Mouse (Mus musculus): ENCODE measurements around the gene Pidd1. TPM values are rescaled to one million over a fixed set of nuclear protein-coding genes. Genes with fewer than 3 reads are reported as not detected.

The Pidd1 gene
- 10.3 and 12.3 TPM in 2 replicates for polyA plus RNA-seq (2012; rRNA removed)

DNA sequence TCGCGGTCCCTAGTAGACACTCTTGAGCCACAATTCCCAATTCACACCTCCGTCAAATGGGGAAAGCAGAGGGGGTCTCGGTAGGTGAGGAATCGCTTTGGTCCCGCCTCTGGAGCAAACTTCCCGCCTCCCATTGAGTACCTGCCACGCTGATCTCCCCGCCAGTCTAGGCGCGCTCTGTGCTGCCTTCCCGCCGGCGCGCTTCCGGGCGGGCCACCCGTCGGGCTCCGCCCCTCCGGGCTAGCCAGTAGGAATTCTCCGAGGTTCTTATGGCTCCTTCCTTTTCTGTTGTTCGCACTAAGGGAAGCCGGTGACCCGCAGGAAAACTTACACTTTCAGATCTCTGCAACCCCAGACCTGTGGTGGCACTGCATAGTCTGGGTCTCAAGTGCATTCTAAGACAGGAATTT is at the start of gene Pidd1:
Gene Pidd1, minus strand, starts transcription at position 198 of the 410 bp plus-strand sequence.
- no peak for DNase-seq (ENCODE audit: low read depth)

DNA sequence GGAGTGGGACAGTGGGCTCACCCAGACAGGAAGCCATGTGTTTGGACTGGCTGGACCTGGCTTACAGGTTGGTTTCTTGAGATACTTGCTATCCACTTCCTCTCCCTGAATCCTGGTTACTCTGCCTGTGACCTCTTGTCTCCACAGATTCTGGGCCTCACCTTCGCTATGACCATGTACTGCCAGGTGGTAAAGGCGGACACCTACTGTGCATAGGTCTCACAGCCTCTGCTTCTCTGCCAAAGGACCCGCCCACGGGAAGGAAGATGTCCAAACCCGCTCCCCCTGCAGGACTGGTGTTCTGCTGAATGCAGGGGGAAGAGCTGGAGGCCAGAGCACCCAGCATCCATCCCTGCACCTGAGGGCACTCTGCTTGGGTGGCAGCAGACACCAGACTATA is 48.9 kb upstream of the Pidd1 start:
- no peak for DNase-seq (ENCODE audit: low read depth)

DNA sequence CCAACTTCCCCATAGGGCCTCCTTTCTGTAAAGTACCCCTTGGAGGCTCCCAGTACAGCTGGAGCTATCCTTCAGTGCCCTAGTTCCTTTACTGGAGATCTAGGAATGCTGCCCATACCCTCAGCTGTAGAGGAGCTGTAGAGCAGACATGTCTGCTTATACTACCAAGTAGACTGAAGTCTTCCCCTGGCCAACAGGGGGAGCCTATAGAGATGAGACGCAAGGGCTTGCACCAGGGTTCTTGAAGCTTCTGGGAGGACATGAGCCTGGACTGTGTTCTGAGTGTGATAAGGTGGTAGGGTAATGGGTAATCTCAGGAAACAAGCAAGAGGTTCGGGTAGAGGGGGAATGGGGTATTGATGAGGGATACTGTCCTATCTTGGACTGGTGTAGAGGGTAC is 47.3 kb upstream of the Pidd1 start:
- DNase-seq (ENCODE audit: low read depth), result no peak

DNA sequence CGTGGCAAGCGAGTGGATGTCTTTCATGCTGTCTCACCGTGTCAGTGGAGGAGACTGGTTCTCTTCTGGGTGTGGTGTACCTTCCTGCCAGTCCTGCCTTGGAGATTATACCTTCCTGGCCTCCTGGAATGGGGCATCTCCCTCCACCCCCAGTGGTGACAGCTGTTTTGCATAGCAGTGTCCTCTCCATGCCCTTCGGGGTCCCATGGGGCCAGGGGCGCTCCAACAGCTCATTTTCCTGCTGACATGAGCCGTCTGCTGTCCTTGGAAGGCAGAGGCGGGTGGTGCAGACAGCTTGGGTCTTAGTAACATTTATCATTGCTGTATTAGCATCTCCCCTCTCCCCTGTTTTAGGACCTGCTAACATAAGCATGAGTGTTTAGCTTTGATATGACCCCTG is 43.3 kb upstream of the Pidd1 start:
- no peak for DNase-seq (ENCODE audit: low read depth)

DNA sequence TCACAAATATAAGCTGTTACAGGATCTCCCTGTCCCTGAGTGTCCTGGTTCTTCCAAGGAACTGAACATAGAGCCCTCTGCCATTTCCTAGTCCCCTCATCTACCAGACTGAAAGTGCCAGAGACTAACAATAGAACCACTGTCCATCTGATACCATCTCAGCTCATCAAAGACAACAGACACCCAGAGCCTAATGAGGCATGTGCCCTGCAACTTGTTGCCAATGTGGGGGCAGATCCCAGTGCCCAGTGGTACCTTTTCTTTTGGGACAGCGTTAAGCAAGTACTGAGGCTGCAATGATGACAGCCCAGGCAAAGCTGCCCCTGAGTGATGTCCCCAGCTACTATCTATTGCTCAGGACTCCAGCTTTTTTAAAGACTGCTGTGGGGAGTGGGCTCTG is 42.4 kb upstream of the Pidd1 start:
- DNase-seq (ENCODE audit: low read depth), result no peak

DNA sequence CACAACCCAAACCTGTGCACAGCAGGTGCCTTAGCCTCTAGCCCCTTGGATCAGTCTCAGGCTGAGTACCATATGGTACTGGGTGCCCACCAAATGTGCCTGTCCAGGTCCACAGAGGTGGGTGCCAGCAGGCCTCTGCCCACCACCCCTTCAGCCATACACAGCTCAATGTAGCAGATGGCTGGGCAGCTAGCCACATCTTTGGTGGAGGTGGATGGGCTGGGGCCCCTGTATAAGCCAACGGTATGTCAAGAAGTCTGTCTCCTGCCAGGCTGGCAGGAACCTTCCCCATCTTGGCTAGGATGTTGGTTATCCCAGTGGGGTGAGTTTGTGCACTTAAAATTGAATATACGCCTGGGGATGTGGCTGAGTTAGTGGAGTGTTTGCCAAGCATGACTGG is 41.8 kb upstream of the Pidd1 start:
- no peak for DNase-seq (ENCODE audit: low read depth)

DNA sequence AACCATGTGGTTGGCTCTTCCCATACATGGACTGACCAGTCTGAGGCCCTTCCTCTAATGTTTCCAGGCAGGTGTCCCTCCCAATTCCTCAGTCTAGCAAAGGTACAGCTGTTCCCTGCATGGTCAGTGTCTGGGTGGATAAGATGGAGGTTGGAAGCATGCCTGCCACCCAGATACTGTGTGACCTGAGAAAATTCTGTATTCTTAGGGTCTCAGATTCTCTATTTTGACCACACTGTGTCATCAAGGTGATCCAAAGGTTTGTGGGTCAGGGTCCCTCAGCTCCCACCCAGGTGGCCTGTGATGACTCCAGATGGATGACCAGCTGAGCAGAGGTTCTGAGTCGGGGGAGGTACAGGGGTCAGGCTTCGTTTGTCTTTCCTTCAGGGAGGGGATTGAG is 41.4 kb upstream of the Pidd1 start:
- no peak for DNase-seq (ENCODE audit: low read depth)

DNA sequence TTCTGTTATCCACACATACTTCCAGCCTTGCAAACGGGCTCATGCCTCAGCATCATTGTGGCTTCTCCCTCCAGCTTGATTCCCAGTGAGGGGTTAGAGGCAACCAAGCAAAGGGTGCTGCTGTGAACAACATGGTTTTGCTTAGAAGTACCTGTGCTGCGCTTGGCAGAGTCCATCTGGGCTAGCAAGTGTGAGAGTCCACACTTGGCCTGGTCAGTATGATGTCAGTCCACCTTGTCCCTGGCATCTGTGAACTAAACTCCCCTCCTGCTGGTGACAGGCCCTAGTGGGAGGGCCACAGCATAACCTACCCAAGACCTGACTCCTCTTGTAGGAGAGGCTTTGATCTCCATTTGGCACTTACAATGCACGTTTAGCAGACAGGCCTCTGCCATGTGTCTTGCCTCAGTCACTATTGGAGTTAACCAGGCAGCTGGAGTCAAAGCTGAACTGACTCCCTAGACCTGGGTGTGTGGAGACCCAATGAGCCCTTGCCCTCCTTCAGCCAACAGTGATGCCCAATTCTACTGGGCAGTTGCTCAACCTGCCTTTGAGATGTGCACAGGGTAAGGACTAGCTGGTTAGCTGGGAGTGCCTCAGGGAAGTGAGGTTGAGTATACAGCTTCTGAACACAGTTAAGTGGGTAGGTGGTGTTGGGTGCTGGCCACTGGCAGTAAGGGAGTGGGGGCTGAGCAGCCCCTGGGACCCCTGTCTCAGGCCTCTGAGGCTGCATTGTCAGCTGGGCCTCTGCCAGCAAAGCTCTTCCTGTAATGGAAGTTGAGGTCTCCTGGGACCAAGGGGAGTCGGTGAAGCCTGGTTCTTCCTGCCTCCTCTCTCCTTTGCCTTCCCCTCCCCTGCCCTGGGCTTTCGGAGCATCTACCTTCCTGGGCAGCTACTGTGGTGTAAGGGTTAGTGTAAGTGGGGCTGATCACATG is 40.6 kb upstream of the Pidd1 start:
- no peak for DNase-seq (ENCODE audit: low read depth)

DNA sequence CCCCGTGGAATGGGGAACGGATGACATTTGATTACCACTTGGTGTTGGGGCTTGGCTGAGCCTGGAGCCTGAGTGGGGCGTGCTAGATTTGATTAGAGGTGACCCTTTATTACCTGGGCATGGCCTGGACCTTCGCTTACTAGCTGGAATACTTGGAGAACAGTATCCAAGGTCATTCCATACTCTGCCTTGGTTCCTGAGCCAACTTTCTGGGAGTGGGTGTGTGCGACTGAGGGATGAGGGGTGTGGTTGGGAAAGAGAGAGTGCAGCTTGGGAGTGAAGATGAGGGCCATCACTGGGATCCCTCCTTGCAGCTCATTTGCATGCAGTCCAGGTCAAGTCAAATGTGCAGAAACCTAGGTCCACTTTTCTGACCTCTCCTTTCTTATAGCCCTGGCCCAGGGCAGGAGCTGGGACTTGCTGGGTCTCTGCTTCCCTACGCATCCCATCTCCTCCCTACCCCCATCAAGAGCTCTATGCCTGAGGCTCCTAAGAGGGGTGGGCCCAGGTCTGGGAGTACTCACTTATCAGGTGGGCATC is 39.4 kb upstream of the Pidd1 start:
- no peak for DNase-seq (ENCODE audit: low read depth)

DNA sequence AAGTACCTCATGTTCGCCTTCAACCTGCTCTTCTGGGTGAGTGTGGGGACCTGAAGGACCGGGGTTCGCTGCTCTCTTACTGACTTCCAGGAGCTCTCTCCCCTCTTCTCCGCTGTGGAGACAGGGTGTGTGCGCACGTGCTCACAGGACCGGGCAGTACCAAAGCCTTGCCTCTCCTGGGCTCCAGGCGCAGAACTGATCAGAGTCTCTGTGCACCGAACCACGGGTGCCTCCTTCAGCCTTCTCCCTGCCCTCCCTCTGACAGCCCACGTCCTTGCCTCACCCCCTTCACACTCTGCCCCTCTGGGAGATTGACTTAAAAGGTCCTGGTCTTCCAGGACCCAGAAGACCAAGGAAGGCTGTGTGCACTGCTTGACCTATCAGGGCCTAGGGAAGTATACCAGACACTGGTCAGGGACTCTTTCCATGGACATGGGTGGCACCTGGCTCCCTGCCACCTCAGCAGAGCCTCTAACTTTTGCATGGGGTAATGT is 38.8 kb upstream of the Pidd1 start:
- no peak for DNase-seq (ENCODE audit: low read depth)

DNA sequence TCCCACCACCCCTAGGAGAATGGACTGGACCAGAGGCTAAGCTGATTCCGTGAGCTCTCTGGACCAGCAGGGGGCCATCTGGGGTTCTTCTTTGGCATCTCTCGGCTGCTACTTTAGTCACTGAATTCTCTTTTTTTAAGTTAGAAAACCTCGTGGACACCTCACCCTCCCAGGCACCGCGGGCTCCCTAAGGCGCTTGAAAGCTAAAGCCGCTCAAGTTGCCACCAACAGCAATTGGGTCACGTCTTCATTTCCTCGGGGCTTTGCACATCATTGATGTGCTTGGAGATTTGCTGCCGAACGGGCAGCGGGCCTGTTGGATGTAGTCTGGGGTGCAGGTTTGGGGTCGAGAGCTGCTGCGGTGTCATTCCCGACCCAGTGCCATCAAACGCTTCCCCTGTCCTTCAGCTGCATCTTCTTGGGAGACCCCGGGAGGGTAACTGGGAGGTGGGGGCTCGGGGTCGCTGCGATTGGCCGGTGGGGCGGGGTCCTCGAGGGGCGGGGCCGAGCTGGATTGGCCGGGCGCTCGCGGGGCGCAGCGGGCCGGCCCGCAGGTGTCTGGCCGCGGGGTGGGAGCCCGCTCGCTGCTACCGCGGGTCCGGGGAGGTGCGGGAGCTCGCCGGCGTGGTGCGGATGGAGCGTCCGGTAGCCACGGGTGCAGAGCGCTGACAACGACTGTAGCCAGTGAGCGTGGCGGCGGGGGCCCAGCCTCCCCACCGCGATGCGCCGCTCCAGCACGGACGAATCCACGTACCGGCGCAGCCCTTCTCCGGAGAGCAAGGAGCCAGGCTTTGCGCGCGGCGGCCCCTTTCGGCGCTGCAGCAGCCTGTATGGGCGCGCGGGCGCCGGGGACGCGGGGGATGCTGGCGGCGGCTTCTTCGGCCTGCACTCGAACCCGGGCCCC is 37.9 kb upstream of the Pidd1 start:
- DNase-seq (ENCODE audit: low read depth), result no peak

DNA sequence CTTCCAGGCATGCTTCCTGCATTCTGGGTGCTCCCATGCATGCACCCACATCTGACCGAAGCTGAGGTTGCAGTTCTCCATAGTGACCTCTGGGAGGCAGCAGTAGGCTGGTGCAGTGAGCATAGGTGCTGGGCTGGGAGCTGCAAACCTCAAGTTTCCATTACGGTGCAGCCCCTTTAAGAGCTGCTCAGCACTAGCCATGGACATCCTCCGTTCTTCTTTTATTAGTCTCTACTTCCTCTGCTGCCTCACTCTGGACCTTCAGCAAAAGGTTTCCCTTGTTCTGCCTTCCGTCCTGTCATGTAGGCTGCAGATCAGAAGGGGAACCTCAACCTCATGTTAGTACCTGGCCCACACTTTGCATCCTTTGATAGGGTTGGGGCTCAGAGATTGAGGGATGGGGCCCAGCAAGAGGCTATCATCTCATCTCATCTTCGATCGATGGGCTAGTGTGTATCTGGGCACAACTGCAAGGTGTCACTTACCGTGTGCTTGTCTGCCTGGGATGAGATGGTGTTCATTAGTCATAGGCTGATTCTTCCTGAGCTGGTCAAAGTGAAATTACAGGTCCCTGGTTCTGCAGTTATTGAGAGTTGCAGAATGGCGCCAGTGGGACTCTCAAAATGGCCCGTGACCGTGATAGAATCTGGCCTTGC is 37.1 kb upstream of the Pidd1 start:
- DNase-seq (ENCODE audit: low read depth), result no peak

DNA sequence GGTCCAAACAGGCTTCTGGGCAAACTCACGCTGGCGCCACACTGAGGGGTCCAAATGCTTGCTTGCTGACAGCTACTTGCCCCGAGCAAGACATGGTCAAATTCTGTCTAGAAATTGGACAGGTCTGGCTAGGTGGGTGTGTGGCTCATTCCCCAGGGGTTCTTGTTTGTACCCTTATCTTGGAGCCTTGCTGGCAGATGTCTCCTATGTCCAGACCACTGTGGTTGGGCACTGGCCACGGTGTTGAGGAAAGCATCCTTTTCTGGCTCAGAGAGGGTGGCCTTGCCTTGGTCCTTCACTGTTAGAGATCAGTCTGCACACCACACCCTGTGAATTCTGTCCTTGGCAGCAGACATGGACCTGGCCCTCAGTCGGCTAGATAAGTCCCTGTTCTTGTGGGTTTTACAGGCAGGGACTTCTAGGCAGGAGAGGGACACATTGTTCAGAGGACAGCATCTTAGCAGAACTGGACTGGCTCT is 34.5 kb upstream of the Pidd1 start:
- no peak for DNase-seq (ENCODE audit: low read depth)

DNA sequence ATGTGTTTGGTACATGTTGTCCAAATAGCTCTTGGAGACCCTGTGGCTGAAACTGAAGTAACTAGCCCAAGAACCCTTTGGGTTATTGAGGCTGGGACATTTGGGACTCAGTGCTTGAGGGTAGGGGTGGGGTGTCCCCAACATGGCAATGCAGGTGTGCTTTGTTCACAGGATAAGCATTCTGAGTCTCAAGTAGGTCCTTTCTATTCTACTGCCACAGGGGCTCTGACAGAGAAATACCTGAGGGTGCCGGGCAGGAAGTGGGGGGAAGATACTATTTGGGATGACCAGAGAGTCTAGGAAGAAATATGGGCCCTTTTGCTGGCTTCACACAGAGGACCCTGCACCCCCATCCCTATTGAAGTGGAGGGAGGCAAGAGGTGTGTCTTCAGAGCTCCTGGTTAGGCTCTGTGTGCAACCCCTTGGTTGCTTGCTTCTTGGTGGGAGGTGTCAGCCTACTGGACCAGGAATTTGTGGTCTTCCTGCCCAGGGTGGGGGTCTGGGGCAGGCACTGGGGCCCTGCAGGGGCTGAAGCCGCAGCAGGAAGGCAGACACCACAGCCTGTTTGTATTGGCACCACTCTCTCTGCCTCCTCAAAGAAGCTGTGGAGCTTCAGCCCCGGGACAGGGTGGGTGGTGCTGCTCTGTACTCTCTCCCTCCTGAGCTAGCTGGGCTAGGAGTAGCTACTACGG is 33.9 kb upstream of the Pidd1 start:
- no peak for DNase-seq (ENCODE audit: low read depth)

DNA sequence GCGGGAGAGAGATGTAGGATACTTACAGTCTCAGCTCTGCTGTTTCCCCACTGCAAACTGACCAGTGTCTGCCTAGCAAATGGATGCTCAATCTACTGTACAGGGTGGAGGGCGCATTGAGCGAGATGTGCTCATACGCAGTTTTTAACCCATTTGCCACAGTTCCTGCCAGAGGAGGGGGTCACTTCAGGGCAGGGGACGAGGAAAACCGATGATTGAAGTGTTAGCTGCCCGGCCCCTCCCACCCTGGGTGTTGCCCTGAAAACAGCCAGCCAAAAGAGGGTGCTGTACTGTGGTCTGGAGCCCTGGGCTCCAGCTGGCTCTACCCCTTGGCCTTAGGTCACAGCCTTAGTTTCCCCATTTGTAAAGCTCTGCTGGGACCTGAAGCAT is 33.2 kb upstream of the Pidd1 start:
- no peak for DNase-seq (ENCODE audit: low read depth)

DNA sequence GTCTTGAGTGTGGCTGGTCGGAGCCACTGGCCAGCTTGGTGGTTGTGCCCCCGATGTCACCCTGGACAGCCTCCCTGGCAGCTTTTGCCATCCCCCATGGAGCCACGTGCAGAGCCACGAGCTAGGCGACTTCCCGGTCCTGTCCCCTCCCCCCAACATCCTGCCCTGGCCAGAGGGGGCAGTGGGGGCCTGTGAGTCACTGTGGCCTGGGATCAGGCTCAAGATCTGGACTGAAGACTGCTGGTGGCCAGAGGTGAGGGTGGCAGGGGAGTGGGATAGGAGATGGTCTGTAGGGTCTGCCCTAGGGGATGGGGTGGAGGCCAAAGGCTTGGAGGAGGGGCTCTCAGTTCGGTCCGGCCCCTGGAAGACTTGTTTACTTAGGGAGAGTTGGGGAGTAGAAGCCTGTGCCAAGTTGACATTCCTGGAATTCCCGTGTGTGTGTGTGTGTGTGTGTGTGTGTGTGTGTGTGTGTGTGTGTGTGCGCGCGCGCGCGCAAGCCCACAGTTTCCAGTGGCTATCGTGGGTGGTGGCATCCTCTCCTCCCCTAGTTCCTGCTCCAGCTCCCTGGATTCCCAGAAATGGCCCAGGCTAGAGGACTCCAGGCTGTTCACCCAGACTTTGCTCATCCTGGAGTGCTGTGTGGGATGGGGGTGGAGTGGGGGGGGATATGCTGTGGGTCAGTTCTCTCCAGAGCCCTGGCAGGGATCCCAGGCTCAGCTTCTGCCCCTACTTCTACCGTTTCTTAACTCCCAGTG is 32.6 kb upstream of the Pidd1 start:
- DNase-seq (ENCODE audit: low read depth), result no peak

DNA sequence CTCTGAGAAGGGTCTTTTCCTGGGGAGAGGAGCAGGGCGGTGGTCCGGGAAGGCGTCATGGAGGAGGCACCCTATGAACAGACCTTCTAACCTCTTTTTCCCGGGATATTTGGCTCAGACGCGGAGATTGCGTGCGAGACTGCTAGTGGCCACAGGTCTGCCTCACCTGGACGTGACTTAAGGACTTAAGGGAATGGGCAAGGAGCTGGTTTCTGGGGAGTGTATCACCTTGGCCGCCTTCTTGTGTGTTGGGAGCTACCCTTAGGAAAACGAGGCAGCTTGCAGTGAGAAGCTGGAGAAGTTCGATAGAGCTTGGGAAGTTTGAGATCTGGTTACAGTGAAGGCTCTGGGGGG is 32.0 kb upstream of the Pidd1 start:
- DNase-seq (ENCODE audit: low read depth), result no peak

DNA sequence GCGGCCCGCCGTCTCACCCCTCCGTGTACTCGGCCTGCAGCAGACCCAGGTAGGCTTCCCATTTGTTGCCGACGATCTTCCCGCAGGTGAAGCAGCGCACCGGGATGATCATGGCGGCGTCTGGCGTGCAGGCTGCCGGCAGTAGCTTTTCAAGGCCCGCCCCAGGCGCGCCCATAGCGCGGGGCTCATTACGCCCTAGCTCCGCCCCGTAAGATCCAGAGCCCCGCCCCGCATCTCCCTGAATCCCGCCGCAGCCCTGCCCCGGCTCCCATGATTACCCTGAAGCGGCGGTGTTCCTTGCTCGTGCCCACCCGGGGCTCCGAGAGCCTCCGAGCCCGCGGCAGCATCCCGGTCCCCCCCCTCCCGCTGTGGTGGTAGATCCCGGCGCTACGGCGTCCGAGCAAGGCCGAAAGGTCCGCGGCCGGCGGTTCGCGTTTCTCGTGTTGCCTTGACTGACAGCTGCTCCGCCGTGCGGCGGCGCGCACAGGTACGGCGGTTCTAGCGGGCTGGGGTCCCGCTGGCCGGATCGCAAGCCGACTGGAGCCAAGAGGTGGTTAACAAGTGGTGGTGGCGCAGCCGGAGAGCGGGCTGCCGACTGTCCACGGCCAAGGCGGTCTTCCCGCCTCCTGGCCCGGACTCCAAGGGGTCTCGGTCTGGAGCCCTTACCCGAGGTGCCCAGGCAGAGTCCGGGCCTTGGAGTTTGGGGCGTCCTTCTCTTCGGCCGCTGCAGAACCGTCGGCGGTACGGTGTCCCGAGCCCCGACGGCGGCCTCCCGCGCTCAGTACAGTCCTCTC is 31.4 kb upstream of the Pidd1 start, which contains the start of the genes Polr2l and Tspan4:
Gene Polr2l, minus strand, starts transcription at position 122 of the 794 bp plus-strand sequence.
Gene Tspan4, plus strand, starts transcription at position 230 of the 794 bp plus-strand sequence.
- DNase-seq (ENCODE audit: low read depth), result no peak

DNA sequence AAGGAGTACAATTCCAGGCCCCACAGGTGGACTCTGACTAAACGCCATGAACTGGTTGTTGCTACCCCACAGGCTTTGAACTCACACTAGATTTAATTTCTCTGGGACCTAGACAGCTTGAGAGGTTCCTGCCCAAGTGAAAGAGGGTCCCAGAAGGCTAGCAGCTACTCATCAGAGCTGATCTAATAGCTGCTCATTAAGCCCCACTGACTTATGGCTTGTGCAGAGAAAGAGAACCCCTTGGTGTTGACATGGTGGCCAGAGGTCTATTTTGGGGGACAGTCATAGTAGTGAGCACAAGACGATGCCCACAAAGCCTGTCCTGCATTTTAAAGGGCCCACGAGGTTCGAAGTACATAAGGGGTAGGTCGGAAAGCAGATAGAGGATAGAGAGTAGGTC is 30.3 kb upstream of the Pidd1 start:
- no peak for DNase-seq (ENCODE audit: low read depth)

All from gonadal fat pad, adult 2 months (tissue).